Mouse (Mus musculus) stomach, embryonic 15.5 days (tissue): ENCODE results near the gene Ccdc121. TPM values are rescaled to one million over a fixed set of nuclear protein-coding genes. Genes with fewer than 3 reads are reported as not detected.
A peak's percentile ranks its signal among the peaks of the same experiment; 100 is the strongest.

Experiments
- ATAC-seq: fragments of 200-750 bp; cut with Nextera tagmentation; 2 replicates; pipeline ENCODE4 v1.8.0; 2017; ENCODE audit warnings: low read depth, moderate number of reproducible peaks, moderate TSS enrichment; ENCODE audit not compliant: insufficient read depth, low FRiP score
- H3K27ac ChIP-seq: fragments of 300-500 bp; sonication (generic); 2 replicates; pipeline ENCODE4 v1.5.1; 2015; ENCODE audit warnings: mild to moderate bottlenecking, inconsistent platforms
- H3K27me3 ChIP-seq: fragments of 300-500 bp; sonication (generic); replicated peaks from 2 replicates; pipeline ENCODE4 v1.6.1; 2015; ENCODE audit warnings: inconsistent platforms
- H3K36me3 ChIP-seq: fragments of 300-500 bp; sonication (generic); 2 replicates; pipeline ENCODE4 v1.6.1; 2015; ENCODE audit warnings: inconsistent platforms
- H3K4me1 ChIP-seq: fragments of 300-500 bp; sonication (generic); 2 replicates; pipeline ENCODE4 v1.6.1; 2015; ENCODE audit warnings: inconsistent platforms
- H3K4me2 ChIP-seq: fragments of 300-500 bp; sonication (generic); 2 replicates; pipeline ENCODE4 v1.6.1; 2015; ENCODE audit warnings: mild to moderate bottlenecking, inconsistent platforms
- H3K4me3 ChIP-seq: fragments of 300-500 bp; sonication (generic); replicated peaks from 2 replicates; pipeline ENCODE4 v1.5.1; 2015; ENCODE audit warnings: inconsistent platforms
- H3K9ac ChIP-seq: fragments of 300-500 bp; sonication (generic); 2 replicates; pipeline ENCODE4 v1.6.1; 2015; ENCODE audit warnings: inconsistent platforms
- H3K9me3 ChIP-seq: fragments of 300-500 bp; sonication (generic); 2 replicates; pipeline ENCODE4 v1.6.1; 2016; ENCODE audit warnings: inconsistent platforms
- WGBS: fragments of 180-500 bp; shearing (Covaris S2); methylation state at CpG from one replicate; pipeline ENCODE4 v1.1.7; 2015; 5-methylcytosine and 5-hydroxymethylcytosine counted together
- polyA plus RNA-seq: library from polyadenylated mRNA; unstranded; fragments of >200 nt; fragmentation: Nextera tagmentation; extraction: Ambion mirVana; gene quantifications from 2 replicates; pipeline ENCODE4 v1.2.1, GENCODE M21; 2015

Gene Ccdc121
- polyA plus RNA-seq, result not detected in 2 replicates

DNA sequence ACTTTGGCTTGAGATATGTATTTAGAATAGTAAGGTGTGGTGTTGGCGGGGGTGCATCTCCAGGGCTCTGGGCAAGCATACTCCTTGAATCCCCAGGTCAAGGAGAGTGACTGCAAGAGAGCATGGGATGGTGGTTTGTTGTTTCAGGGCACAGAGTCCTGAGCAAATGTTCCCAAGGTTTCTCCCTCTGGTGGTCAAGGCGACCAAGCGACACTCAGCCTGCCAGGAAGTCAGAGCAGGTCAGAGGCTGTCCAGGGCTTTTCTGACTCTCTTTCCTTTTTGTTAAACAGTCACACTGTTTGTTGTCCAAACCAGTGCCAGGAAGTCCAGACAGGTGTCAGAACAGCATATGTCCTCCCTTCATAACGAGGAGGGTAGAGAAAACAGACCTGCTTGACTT, at the start of gene Ccdc121:
TSS of gene Ccdc121 (minus strand) at position 145 of the 400 bp plus-strand sequence.
- H3K4me1 ChIP-seq, result no peaks in the 10 kb centered on the region
- no peaks in the 10 kb centered on the region for H3K27me3 ChIP-seq
- no peak within 1 kb of the TSS for H3K4me3 ChIP-seq
- H3K4me2 ChIP-seq, result no peak within 1 kb of the TSS
- H3K27ac ChIP-seq, result no peak within 1 kb of the TSS
- no peaks in the 10 kb centered on the region for H3K36me3 ChIP-seq
- no peak within 1 kb of the TSS for H3K9ac ChIP-seq
- ATAC-seq, result no peak
- 65% methylated on average over 4 of the region's 4 CpGs for WGBS
- no peaks in the 10 kb centered on the region for H3K9me3 ChIP-seq

DNA sequence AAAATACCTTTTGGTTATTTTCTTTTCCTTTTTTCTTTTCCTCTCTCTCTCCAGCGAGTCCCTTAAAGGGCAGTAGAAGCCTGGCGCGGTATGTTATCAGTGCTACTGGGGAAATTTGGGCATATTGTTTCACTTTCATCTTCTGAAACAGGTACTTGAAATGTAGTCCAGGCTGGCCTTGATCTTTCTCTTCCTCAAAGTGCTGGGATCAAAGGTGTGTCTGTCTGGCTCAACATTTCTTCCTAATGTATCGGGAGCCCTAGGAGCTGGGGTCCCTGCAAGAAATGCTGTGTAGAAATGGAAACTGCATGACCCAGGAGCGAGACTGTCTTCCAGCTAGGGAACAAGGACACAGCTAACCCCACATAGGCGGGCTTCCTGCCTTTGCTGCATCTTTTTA, 49.1 kb upstream of the Ccdc121 start:
- no peaks in the 10 kb centered on the region for H3K36me3 ChIP-seq
- no peak overlapping the region for H3K4me3 ChIP-seq
- H3K4me2 ChIP-seq, result no peak overlapping the region
- no peak overlapping the region for H3K9ac ChIP-seq
- 81% methylated on average over 6 of the region's 6 CpGs for WGBS
- ATAC-seq, result no peak
- no peaks in the 10 kb centered on the region for H3K4me1 ChIP-seq
- no peak overlapping the region for H3K27ac ChIP-seq
- H3K9me3 ChIP-seq, result no peaks in the 10 kb centered on the region
- no peaks in the 10 kb centered on the region for H3K27me3 ChIP-seq

DNA sequence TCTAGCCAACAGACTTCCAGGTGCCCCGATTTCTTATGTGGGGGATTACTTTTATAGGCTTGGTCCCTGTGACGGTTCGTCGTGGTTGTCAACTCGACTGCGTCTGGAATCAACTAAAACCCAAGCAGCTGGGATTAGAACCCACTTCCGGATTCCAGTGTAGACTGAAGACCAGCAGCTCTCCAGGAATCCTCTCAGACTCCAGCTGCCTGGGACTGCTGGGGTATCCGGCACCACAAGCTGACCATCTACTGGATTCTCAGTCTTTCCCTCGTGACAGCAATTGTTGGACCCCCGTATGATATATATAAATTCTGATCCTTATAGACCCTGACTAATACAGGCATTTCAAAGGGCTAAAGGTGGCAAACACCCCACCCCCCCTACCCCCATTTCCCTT, 48.4 kb upstream of the Ccdc121 start:
- Histone ChIP-seq H3K27ac (no peak overlapping the region), H3K4me1 (no peaks in the 10 kb centered on the region), H3K9ac (no peak overlapping the region), H3K4me2 (no peak overlapping the region), H3K9me3 (no peaks in the 10 kb centered on the region), H3K36me3 (no peaks in the 10 kb centered on the region), H3K27me3 (no peaks in the 10 kb centered on the region), H3K4me3 (no peak overlapping the region)
- no peak for ATAC-seq
- 81% methylated on average over 10 of the region's 10 CpGs for WGBS

DNA sequence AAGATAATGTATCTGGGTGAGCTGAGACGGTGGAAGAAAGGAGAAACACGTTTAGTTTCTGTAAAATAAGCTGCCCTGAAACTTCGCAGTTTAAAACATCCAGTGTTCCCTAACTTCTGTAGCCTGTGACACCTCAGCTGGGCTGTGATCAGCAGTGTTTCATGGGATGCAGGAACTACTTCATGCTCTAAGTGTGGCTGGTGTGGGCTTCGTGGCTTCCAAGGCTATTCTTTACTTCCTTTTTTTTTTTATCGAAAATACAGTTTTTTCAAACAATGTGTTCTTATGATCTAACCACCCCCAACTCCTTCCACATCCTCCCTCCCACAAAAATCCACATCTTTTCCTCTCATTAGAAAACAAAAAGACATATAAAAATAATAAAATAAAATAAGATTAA, 44.2 kb upstream of the Ccdc121 start:
- no peak overlapping the region for H3K4me2 ChIP-seq
- no peaks in the 10 kb centered on the region for H3K4me1 ChIP-seq
- H3K27me3 ChIP-seq, result no peaks in the 10 kb centered on the region
- no peaks in the 10 kb centered on the region for H3K36me3 ChIP-seq
- H3K9me3 ChIP-seq, result no peaks in the 10 kb centered on the region
- ATAC-seq, result no peak
- no peak overlapping the region for H3K4me3 ChIP-seq
- no peak overlapping the region for H3K9ac ChIP-seq
- 70% methylated on average over 5 of the region's 5 CpGs for WGBS
- H3K27ac ChIP-seq, result no peak overlapping the region

DNA sequence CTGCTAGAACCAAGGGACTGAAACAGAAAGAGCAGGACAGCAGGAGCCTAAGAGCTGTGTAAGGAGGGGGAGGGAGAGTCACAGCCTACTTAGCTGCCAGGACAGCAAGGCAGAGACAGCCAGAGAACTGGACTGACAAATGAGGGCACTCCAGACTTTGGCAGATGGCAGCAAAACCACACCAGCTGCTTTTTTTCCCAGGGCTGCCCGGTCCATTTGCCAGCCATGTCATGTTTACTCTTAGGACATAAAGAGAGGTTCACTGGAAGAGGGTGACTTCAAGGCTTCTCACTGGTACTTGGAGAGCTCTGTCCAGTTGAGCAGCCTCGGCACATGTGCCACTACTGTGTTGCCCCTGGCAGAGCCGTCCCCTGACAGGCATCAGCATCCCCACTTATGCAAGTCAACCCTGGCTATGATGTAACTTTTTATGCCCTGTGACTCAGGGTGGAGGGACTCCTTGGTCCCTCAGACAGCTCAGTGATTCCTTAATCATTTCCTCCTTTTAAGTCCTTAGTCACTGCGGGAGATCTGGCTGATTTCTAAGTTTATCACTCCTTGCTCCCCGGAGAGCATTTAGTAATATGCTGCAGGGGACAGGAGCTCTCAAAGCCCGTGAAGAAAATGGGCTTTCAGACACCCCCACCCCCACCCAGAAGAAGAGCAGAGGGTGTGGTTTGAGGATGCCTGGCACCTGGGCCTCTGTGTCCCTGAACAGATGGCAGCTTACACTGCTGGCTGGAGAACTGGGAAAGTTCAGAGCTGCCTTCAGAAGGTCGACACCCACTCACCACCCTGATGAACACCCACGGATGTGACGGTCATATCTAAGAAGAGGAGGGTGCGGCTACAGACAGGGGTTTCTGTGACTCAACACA, 41.5 kb upstream of the Ccdc121 start:
- H3K4me3 ChIP-seq, result no peak overlapping the region
- no peak overlapping the region for H3K4me2 ChIP-seq
- no peaks in the 10 kb centered on the region for H3K4me1 ChIP-seq
- ATAC-seq, result peak; percentile 35; the same call in 1 of the 2 replicates
- WGBS, result 35% methylated on average over 10 of the region's 10 CpGs
- H3K9ac ChIP-seq, result no peak overlapping the region
- H3K27ac ChIP-seq, result no peak overlapping the region
- H3K36me3 ChIP-seq, result no peaks in the 10 kb centered on the region
- no peaks in the 10 kb centered on the region for H3K9me3 ChIP-seq
- no peaks in the 10 kb centered on the region for H3K27me3 ChIP-seq

DNA sequence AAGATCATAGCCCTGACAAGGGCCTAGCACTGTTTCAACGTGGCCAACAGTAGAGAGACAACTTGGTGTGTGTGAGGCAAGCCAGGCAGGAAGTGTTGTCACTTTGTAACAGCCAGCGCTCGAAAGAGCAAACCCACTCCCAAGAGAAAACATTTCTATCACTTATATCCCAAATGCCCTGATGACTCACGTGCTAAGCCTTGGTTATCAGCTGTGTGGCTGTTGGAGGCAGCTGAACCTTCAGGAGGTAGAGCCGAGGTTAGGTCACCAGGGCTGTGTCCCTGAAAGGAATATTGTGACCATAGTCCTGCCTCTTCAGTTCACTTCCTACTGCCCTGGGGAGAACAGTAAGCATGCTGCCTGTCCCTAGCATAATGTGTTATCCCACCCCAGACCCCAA, 39.6 kb upstream of the Ccdc121 start:
- Histone ChIP-seq H3K27ac (no peak overlapping the region), H3K27me3 (no peaks in the 10 kb centered on the region), H3K9me3 (no peaks in the 10 kb centered on the region), H3K4me2 (no peak overlapping the region), H3K36me3 (no peaks in the 10 kb centered on the region), H3K4me3 (no peak overlapping the region), H3K9ac (no peak overlapping the region), H3K4me1 (no peaks in the 10 kb centered on the region)
- 44% methylated on average over 5 of the region's 5 CpGs for WGBS
- no peak for ATAC-seq

DNA sequence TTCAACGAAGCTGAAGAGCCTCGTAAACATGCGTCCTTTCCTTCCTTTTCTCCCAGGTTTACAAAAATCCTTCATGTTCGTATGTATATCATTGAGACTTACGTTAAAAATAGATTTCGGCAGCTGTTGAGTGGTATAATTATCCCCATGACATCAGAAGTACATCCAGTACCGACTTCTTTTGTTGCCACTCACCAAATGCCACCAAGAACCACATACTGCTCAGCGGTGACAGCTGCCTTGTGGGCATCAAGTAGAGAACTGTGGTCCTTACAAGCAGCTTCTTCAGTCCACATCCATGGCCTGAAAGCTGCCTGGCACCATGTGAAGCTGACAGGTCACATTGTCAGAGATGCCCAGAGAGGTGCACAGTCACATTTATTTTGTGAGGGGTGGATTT, 38.7 kb upstream of the Ccdc121 start:
- no peak for ATAC-seq
- Histone ChIP-seq H3K4me3 (no peak overlapping the region), H3K4me1 (no peaks in the 10 kb centered on the region)

DNA sequence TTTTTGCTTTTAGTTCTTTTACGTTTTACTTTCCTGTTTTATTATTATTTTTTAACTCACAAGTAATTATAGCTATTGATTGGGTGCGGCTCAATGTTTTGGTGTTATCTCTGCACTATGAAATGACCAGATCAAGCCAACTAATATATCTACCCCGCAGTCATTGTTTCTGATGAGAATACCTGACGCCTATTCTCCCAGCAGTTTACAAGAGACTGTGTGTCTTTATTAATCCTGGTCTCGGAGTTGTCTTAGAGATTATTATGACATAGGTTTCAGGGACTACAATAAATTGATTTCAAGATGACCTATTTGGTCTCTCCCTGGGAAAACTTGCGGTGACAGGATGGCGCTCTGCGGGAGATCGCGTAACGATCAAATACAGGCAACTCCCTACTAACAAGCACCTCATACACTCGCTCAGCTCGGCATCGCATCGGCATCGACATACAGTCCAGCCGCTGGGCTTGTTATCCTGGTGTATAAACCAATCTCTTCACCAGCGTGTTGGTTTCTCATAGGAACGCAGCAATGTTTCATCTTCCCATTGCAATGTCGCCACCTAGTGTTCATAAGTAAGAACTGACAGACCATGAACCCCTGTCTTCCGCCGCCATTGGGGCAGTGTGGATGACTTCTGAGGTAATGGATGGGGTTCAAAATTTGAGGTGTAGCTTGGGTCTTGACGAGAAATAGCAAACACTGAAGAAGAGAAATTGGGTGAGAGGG, 34.0 kb upstream of the Ccdc121 start:
- H3K27me3 ChIP-seq, result 0 out of 2 replicates have a peak, but pooled peaks cover 5% of the 10 kb centered on the region
- no peaks in the 10 kb centered on the region for H3K36me3 ChIP-seq
- H3K4me3 ChIP-seq, result no peak overlapping the region
- peak overlapping the region; percentile 37 for H3K4me2 ChIP-seq
- H3K9ac ChIP-seq, result no peak overlapping the region
- H3K27ac ChIP-seq, result no peak overlapping the region
- WGBS, result 24% methylated on average over 23 of the region's 23 CpGs
- ATAC-seq, result peak; percentile 73; the same call in 1 of the 2 replicates
- 0 out of 2 replicates have a peak, but pooled peaks cover 4% of the 10 kb centered on the region for H3K4me1 ChIP-seq
- no peaks in the 10 kb centered on the region for H3K9me3 ChIP-seq

More for the DNA sequence above, 38.7 kb upstream of the Ccdc121 start:
- Histone ChIP-seq H3K36me3 (no peaks in the 10 kb centered on the region), H3K9ac (no peak overlapping the region), H3K9me3 (no peaks in the 10 kb centered on the region), H3K27me3 (no peaks in the 10 kb centered on the region), H3K4me2 (no peak overlapping the region), H3K27ac (no peak overlapping the region)
- 88% methylated on average over 8 of the region's 8 CpGs for WGBS

DNA sequence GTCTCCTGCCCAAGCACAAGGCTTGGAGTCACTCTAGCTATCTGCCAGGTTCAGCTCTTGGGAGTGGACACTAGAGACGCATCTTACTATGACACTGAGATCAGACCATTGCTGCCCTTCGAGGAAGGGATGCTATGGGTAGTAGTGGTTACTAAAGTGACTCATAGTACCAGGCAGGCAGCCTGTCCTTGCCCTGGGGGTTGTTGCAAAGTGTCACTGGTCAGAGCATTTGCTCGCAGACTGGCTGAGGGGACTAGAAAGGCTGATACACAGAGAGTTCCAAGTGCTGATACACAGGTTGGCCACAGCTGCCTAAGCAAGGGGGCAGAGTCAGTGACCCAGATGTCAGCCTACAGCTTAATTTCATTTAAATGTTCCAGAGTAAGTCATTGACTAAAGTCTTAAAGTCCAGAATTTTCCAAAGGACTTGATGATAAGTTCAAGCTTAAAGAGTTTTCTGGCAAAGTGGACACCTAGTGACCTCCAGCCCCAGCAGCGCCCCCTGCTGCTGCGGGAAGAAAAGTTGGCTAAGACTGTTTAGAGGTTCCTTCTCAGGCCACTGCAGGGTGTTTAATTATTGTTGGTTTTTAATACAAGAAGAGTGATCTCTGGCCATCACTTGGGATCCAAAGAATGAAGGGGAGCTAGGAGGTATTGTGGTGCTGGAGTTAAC, 32.6 kb upstream of the Ccdc121 start:
- 63% methylated on average over 5 of the region's 5 CpGs for WGBS
- ATAC-seq, result no peak
- H3K4me1 ChIP-seq, result 0 out of 2 replicates have a peak, but pooled peaks cover 10% of the 10 kb centered on the region
- H3K4me2 ChIP-seq, result no peak overlapping the region
- no peak overlapping the region for H3K4me3 ChIP-seq
- H3K27me3 ChIP-seq, result 0 out of 2 replicates have a peak, but pooled peaks cover 5% of the 10 kb centered on the region
- H3K27ac ChIP-seq, result no peak overlapping the region
- no peak overlapping the region for H3K9ac ChIP-seq
- no peaks in the 10 kb centered on the region for H3K9me3 ChIP-seq
- H3K36me3 ChIP-seq, result no peaks in the 10 kb centered on the region

DNA sequence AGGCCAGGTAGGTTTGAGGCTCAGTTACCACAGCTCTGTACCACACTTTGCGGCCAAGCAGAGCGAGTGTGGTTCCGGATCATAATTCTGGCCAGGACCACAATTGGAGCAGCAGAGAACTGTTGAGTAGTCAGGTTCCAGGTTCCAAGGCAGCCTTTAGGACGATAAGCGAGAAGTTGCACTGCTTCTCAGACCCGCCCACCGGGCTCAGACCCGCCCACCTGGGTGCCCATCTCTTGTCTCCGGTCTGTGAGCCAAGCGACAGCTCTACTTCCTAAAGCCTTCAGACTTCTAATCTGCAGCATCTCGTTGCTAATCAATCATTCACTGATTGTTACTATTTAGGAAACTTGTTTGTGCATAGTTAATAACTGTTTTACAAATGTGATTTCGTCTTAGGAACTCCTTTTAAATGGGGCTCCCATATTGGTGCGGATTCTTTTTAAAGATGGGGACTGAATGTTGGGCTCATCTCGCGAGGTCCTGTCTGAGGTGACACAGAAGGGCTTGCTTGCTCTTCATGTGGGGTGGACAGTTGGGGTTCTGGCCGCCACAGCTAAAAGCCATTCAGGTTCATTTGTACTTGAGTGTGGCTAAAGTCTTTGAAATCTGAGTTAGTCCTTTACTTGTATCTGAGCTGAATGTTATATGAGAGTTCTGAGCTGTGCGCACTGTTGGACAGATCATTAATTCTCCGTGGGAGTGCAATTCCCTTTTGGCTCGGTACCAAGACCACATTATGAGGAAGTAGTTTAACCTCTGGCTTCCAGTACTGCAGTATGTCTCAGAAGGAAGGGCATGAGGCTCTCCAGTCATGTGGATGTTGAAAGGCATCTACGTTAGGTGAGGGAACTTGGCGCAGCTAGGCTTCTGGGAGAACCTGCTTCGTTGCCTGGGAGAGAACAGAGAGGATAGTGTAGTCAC, 28.9 kb upstream of the Ccdc121 start:
- H3K4me3 ChIP-seq, result no peak overlapping the region
- H3K27me3 ChIP-seq, result 0 out of 2 replicates have a peak, but pooled peaks cover 5% of the 10 kb centered on the region
- 46% methylated on average over 22 of the region's 22 CpGs for WGBS
- no peaks in the 10 kb centered on the region for H3K36me3 ChIP-seq
- H3K9me3 ChIP-seq, result no peaks in the 10 kb centered on the region
- peak; percentile 27; the same call in 1 of the 2 replicates for ATAC-seq
- H3K4me1 ChIP-seq, result 0 out of 2 replicates have a peak, but pooled peaks cover 10% of the 10 kb centered on the region
- no peak overlapping the region for H3K9ac ChIP-seq
- H3K4me2 ChIP-seq, result no peak overlapping the region
- H3K27ac ChIP-seq, result no peak overlapping the region
